23 mouse cellular contexts compared by ENCODE assay signal in genomic region chr12:72213554-72213953, GRCm38 (mm10). TPM values are rescaled to one million over a fixed set of nuclear protein-coding genes. Genes with fewer than 3 reads are reported as not detected.
DNase-seq lines count a peak whose midpoint lies in the region; ATAC-seq lines count a peak whose summit lies in the region.
"Had no signal": no experiment of that assay in that cellular context is flagged by ENCODE, and none has a peak within 500 bp of the region (broad histone marks: within the 10 kb centered on the region; RNA-seq: fewer than 3 reads in every experiment).

No protein-coding gene starts in this region.

- ATAC-seq in lung, embryonic 15.5 days (ENCODE audit: borderline replicate concordance, extremely low read depth, low FRiP score, low TSS enrichment): no peak
- ATAC-seq in hindbrain, embryonic 16.5 days: no peak

- no peak overlapping the region for H3K27ac ChIP-seq in heart, embryonic 10.5 days
- H3K27ac ChIP-seq in lung, embryonic 15.5 days: peak overlapping the region; percentile 47; the same call in 1 of the 2 replicates
- H3K27ac ChIP-seq in hindbrain, embryonic 16.5 days (ENCODE audit: low read depth, low read length): no peak overlapping the region
- H3K27ac ChIP-seq: embryonic facial prominence, embryonic 12.5 days; heart, embryonic 13.5 days; kidney, embryonic 15.5 days; limb, embryonic 10.5 days; liver, embryonic 14.5 days; neural tube, embryonic 15.5 days had no signal

- DNase-seq in heart, adult 18-20 months: peak; percentile 23 to 72
- DNase-seq in heart, embryonic 10.5 days (ENCODE audit: low spot score): no peak
- DNase-seq in lung, adult 18-20 months: no peak
- peak; percentile 40 for DNase-seq in heart, postnatal 25 days (ENCODE audit: low spot score)
- peak; percentile 31 to 44 for DNase-seq in lung, postnatal 4 days
- no peak for DNase-seq in frontal cortex, postnatal 36 days (ENCODE audit: low spot score in 2 of 2)
- DNase-seq: cerebellum, adult 18-20 months; right cerebral cortex, postnatal 4 days; thymus, adult 2 months had no signal

- intact Hi-C loops in heart, postnatal 25 days (cut with DNase I): no loop called here

- H3K4me2 ChIP-seq in lung, embryonic 15.5 days: no peak overlapping the region
- H3K4me2 ChIP-seq in hindbrain, embryonic 16.5 days (ENCODE audit: low read length): no peak overlapping the region
- H3K4me2 ChIP-seq: embryonic facial prominence, embryonic 12.5 days; heart, embryonic 13.5 days; kidney, embryonic 15.5 days; neural tube, embryonic 15.5 days had no signal

- no peaks in the 10 kb centered on the region for H3K27me3 ChIP-seq in heart, embryonic 10.5 days (ENCODE audit: insufficient read depth, poor library complexity, severe bottlenecking)
- no peaks in the 10 kb centered on the region for H3K27me3 ChIP-seq in lung, embryonic 15.5 days
- H3K27me3 ChIP-seq in hindbrain, embryonic 16.5 days (replicated peaks; ENCODE audit: control insufficient read depth, insufficient read depth, low read length): no peaks in the 10 kb centered on the region
- H3K27me3 ChIP-seq: embryonic facial prominence, embryonic 12.5 days; heart, embryonic 13.5 days; kidney, embryonic 15.5 days; neural tube, embryonic 15.5 days had no signal

- 44% methylated on average over 5 of the region's 5 CpGs for WGBS in heart, embryonic 10.5 days
- WGBS in lung, embryonic 15.5 days: 55% methylated on average over 5 of the region's 5 CpGs
- 58% methylated on average over 5 of the region's 5 CpGs for WGBS in hindbrain, embryonic 16.5 days

- H3K36me3 ChIP-seq in heart, embryonic 10.5 days: no peaks in the 10 kb centered on the region
- H3K36me3 ChIP-seq in lung, embryonic 15.5 days: no peaks in the 10 kb centered on the region
- peaks cover 59% of the 10 kb centered on the region for H3K36me3 ChIP-seq in hindbrain, embryonic 16.5 days (ENCODE audit: control insufficient read depth, insufficient read depth, low read length)
- H3K36me3 ChIP-seq: embryonic facial prominence, embryonic 12.5 days; heart, embryonic 13.5 days; kidney, embryonic 15.5 days; limb, embryonic 10.5 days had no signal

- no peak overlapping the region for H3K4me3 ChIP-seq in heart, embryonic 10.5 days
- H3K4me3 ChIP-seq in lung, embryonic 15.5 days: no peak overlapping the region
- no peak overlapping the region for H3K4me3 ChIP-seq in hindbrain, embryonic 16.5 days (ENCODE audit: low read length)
- H3K4me3 ChIP-seq: embryonic facial prominence, embryonic 12.5 days; heart, embryonic 13.5 days; kidney, embryonic 15.5 days; limb, embryonic 10.5 days; neural tube, embryonic 15.5 days had no signal

- no peaks in the 10 kb centered on the region for H3K9me3 ChIP-seq in heart, embryonic 10.5 days
- no peaks in the 10 kb centered on the region for H3K9me3 ChIP-seq in lung, embryonic 15.5 days
- H3K9me3 ChIP-seq in hindbrain, embryonic 16.5 days (ENCODE audit: control insufficient read depth, low read length): no peaks in the 10 kb centered on the region
- H3K9me3 ChIP-seq: embryonic facial prominence, embryonic 12.5 days; heart, embryonic 13.5 days; kidney, embryonic 15.5 days; limb, embryonic 10.5 days; neural tube, embryonic 15.5 days had no signal

- no peak overlapping the region for H3K9ac ChIP-seq in lung, embryonic 15.5 days
- H3K9ac ChIP-seq in hindbrain, embryonic 16.5 days (ENCODE audit: low read depth, low read length): no peak overlapping the region
- H3K9ac ChIP-seq: embryonic facial prominence, embryonic 12.5 days; heart, embryonic 13.5 days; kidney, embryonic 15.5 days; liver, embryonic 14.5 days; neural tube, embryonic 15.5 days had no signal

- H3K4me1 ChIP-seq in heart, embryonic 10.5 days: no peaks in the 10 kb centered on the region
- no peaks in the 10 kb centered on the region for H3K4me1 ChIP-seq in lung, embryonic 15.5 days
- H3K4me1 ChIP-seq in hindbrain, embryonic 16.5 days (ENCODE audit: control insufficient read depth, insufficient read depth, low read depth, low read length): no peaks in the 10 kb centered on the region
- H3K4me1 ChIP-seq: embryonic facial prominence, embryonic 12.5 days; heart, embryonic 13.5 days; kidney, embryonic 15.5 days; neural tube, embryonic 15.5 days had no signal

RNA-seq across cellular contexts. Expression of gene Ccdc175, which starts 28.7 kb away (rescaled TPM):
- not detected for total RNA-seq in heart, adult 18-20 months (2021)
- polyA plus RNA-seq in heart, embryonic 10.5 days (2016; fragmentation: Nextera tagmentation; extraction: Ambion mirVana): not detected in 2 replicates
- not detected in 2 replicates for polyA plus RNA-seq in lung, embryonic 15.5 days (2015; fragmentation: Nextera tagmentation; extraction: Ambion mirVana)
- total RNA-seq in heart, postnatal 25 days (2021): not detected
- not detected in 2 replicates for polyA plus RNA-seq in hindbrain, embryonic 16.5 days (2015; fragmentation: Nextera tagmentation; extraction: Ambion mirVana)
- total RNA-seq: adrenal gland, adult 18-20 months; common myeloid progenitor, adult 5-6 weeks; layer of hippocampus, postnatal 10 days; monocyte, adult 5-6 weeks had no signal
- polyA plus RNA-seq: brain, embryonic 14.5 days; C2C12; embryonic facial prominence, embryonic 12.5 days; heart, embryonic 13.5 days; kidney, embryonic 15.5 days; limb, embryonic 10.5 days; liver, embryonic 14.5 days; neural tube, embryonic 15.5 days; thymus, adult 2 months had no signal

Comparison
In these comparisons a context has a peak if more than half of its experiments do, and no peak if none do; other contexts are left out.
1. DNase-seq: peak in heart, adult 18-20 months (2 of 2), heart, postnatal 25 days (single experiment) and lung, postnatal 4 days (2 of 2); none in heart, embryonic 10.5 days (single experiment), lung, adult 18-20 months (0 of 2) and frontal cortex, postnatal 36 days (0 of 2).